Mouse (Mus musculus): Measurements from ENCODE around the gene Atp1b2.

DNA sequence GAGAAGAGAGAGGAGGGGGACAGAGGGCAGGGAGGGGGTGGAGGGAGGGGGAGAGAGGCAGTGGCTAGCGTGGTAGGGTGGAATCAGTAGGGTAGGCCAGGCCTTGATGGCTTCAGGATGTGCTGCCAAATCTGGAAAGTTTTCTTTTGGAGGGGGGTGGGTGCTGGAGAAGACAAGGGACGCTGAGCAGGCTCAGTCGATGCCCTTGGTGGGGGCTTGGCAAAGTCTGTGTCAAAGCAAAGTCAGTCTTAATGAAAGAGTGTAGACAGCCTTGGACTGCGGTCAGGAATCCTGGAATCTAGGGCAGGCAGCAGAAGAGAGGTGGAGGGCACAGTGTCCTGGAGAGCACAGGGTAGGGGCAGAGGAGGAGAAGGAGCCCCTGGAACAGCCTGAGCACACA is 5.2 kb upstream of the Atp1b2 start:
- TF ChIP-seq TBP (conservative IDR thresholded peaks at IDR 0.05; ENCODE audit: low read depth, low read length) (no peak), EP300 (IDR thresholded peaks at IDR 0.05; ENCODE audit: low read length) (no peak), MAZ (IDR thresholded peaks at IDR 0.05; ENCODE audit: low read depth, low read length) (no peak), ZMIZ1 (IDR thresholded peaks at IDR 0.05; ENCODE audit: low read depth, low read length) (no peak), MAFK (IDR thresholded peaks at IDR 0.05; ENCODE audit: insufficient replicate concordance, low read length) (no peak)

All from CH12.LX (cell line).